Mouse (Mus musculus) spleen, postnatal 0 days (tissue): ENCODE data around the gene Smndc1. TPM values are rescaled to one million over a fixed set of nuclear protein-coding genes. Genes with fewer than 3 reads are reported as not detected.

Experiments
- polyA plus RNA-seq: library from polyadenylated mRNA; unstranded; fragments of >200 nt; fragmentation: Nextera tagmentation; extraction: Ambion mirVana; gene quantifications from 2 replicates; pipeline ENCODE4 v1.2.1, GENCODE M21; 2015

Smndc1 gene
- 33.1 and 35.3 TPM in 2 replicates for polyA plus RNA-seq

GRCm38 (mm10) chr19:53390495-53391007 is at the start of gene Smndc1:
Smndc1 (minus strand) TSS chr19:53390578.

GRCm38 (mm10) chr19:53371666-53372065 is 18.7 kb downstream of the Smndc1 start, which contains the start of gene Gm10197:
Gm10197 (minus strand) TSS chr19:53371766.

Other genes with a start within 250 kb of the Smndc1 start
- gene Mxi1, start 80.1 kb downstream of the Smndc1 start, polyA plus RNA-seq, result 45.6 and 46.6 TPM in 2 replicates
- not detected in 2 replicates for gene Gm10197, start 18.8 kb downstream of the Smndc1 start, polyA plus RNA-seq
- gene Dusp5, start 138.5 kb upstream of the Smndc1 start, polyA plus RNA-seq, result 3.7 and 4.9 TPM in 2 replicates
- gene Nutf2-ps1, start 198.5 kb upstream of the Smndc1 start, polyA plus RNA-seq, result 189 and 212 TPM in 2 replicates
- gene Smc3, start 209.8 kb upstream of the Smndc1 start, polyA plus RNA-seq, result 54.6 and 57.1 TPM in 2 replicates